Comparison of ENCODE assay signal across 12 mouse cellular contexts in the genomic region with DNA sequence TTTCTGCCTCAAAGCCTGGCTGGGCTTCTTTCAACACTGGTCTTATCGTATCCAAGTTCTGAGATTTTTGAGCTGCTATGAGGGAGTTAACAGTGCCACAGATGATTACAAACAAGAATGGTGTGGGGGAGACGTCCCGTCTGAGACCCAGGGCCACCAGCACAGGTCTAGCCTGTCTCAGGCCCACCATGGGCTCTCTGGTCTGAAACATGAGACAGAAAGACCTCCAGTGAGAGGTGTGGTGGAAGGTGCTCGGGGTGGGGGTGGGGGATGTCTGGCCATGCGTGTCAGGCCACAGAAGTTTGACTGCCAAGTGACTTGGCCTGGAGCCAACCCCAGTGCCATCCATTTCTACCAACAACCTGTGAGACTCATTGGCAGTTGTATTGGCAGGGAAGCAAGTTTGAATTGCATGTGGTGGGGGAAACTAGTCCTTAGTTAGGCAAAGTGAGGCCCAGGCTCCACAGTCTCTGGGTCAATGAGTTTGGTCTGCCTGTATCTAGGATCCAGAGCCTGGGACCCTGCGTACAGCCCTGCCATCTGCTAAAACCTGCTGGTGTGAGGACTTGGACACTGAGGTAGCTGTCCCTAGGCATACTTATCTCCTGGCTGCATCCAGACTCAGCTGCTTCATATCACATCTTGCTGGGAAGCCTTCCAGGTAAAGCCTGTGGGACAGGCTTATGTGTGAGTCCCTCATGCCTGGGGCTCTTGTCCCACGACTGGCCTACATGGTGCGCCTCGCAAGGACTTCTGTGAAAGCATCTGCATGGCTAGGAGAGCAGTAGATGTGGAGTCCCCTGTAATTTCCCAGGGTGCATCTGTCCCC. TPM values are rescaled to one million over a fixed set of nuclear protein-coding genes. Genes with fewer than 3 reads are reported as not detected.
A peak's percentile ranks its signal among the peaks of the same experiment; 100 is the strongest.
DNase-seq lines count a peak whose midpoint lies in the region; ATAC-seq and TF ChIP-seq lines count a peak whose summit lies in the region.
"Had no signal": no experiment of that assay in that cellular context is flagged by ENCODE, and none has a peak within 500 bp of the region (broad histone marks: within the 10 kb centered on the region; RNA-seq: fewer than 3 reads in every experiment).

No protein-coding gene starts in this region.

- no peak for TF ChIP-seq CTCF in liver, adult 2 months (IDR thresholded peaks at IDR 0.05; ENCODE audit: low read depth, low read length)
- no peak for TF ChIP-seq CTCF in kidney, postnatal 0 days (IDR thresholded peaks at IDR 0.05; ENCODE audit: low read depth)

- no peak overlapping the region for H3K4me3 ChIP-seq in liver, adult 2 months (ENCODE audit: insufficient read depth, low read depth, low read length)
- no peak overlapping the region for H3K4me3 ChIP-seq in liver, embryonic 12.5 days
- no peak overlapping the region for H3K4me3 ChIP-seq in kidney, postnatal 0 days (replicated peaks; ENCODE audit: low read depth, low read length)
- H3K4me3 ChIP-seq: hindbrain, embryonic 15.5 days; stomach, embryonic 15.5 days had no signal

- H3K9me3 ChIP-seq in liver, embryonic 12.5 days (replicated peaks), result no peaks in the 10 kb centered on the region
- H3K9me3 ChIP-seq in kidney, postnatal 0 days (replicated peaks; ENCODE audit: low read length), result no peaks in the 10 kb centered on the region
- H3K9me3 ChIP-seq: hindbrain, embryonic 15.5 days; stomach, embryonic 15.5 days had no signal

- H3K4me1 ChIP-seq in liver, adult 2 months (ENCODE audit: control insufficient read depth, insufficient read depth, low read length), result peaks cover 26% of the 10 kb centered on the region
- no peaks in the 10 kb centered on the region for H3K4me1 ChIP-seq in liver, embryonic 12.5 days
- peaks cover 15% of the 10 kb centered on the region; the same call in 1 of the 2 replicates for H3K4me1 ChIP-seq in kidney, postnatal 0 days (replicated peaks; ENCODE audit: insufficient read depth, low read length)

- TF ChIP-seq POLR2A in liver, adult 2 months (IDR thresholded peaks at IDR 0.05; ENCODE audit: extremely low read depth, insufficient read depth, low read length), result no peak

- H3K4me2 ChIP-seq in liver, embryonic 12.5 days, result no peak overlapping the region
- H3K4me2 ChIP-seq in kidney, postnatal 0 days (ENCODE audit: low read length), result no peak overlapping the region
- H3K4me2 ChIP-seq: hindbrain, embryonic 15.5 days; stomach, embryonic 15.5 days had no signal

- no peak overlapping the region for H3K9ac ChIP-seq in liver, adult 2 months (ENCODE audit: low read depth, low read length)
- no peak overlapping the region for H3K9ac ChIP-seq in liver, embryonic 12.5 days
- no peak overlapping the region for H3K9ac ChIP-seq in kidney, postnatal 0 days (ENCODE audit: low read depth, low read length)
- H3K9ac ChIP-seq: hindbrain, embryonic 15.5 days; stomach, embryonic 15.5 days had no signal

- H3K27ac ChIP-seq in liver, adult 2 months (replicated peaks; ENCODE audit: insufficient read depth, low read depth, low read length), result no peak overlapping the region
- H3K27ac ChIP-seq in liver, embryonic 12.5 days, result no peak overlapping the region
- peak overlapping the region; percentile 62 for H3K27ac ChIP-seq in kidney, postnatal 0 days
- H3K27ac ChIP-seq: hindbrain, embryonic 15.5 days; macrophage; stomach, embryonic 15.5 days had no signal

- WGBS in liver, adult 2 months, result 55% methylated on average over 9 of the region's 9 CpGs
- 73% methylated on average over 9 of the region's 9 CpGs for WGBS in liver, embryonic 12.5 days (ENCODE audit: insufficient replicate concordance)
- 43% methylated on average over 9 of the region's 9 CpGs for WGBS in kidney, postnatal 0 days

- H3K36me3 ChIP-seq in liver, adult 2 months (ENCODE audit: control insufficient read depth, insufficient read depth, low read length), result no peaks in the 10 kb centered on the region; the same call in 1 of the 2 replicates
- peaks cover 4% of the 10 kb centered on the region for H3K36me3 ChIP-seq in liver, embryonic 12.5 days
- no peaks in the 10 kb centered on the region for H3K36me3 ChIP-seq in kidney, postnatal 0 days (ENCODE audit: insufficient read depth, low read length)
- H3K36me3 ChIP-seq: stomach, embryonic 15.5 days had no signal

- no peaks in the 10 kb centered on the region for H3K27me3 ChIP-seq in liver, adult 2 months (ENCODE audit: control insufficient read depth, insufficient read depth, low read length)
- no peaks in the 10 kb centered on the region for H3K27me3 ChIP-seq in liver, embryonic 12.5 days (replicated peaks)
- no peaks in the 10 kb centered on the region for H3K27me3 ChIP-seq in kidney, postnatal 0 days (ENCODE audit: insufficient read depth, low read length)
- H3K27me3 ChIP-seq: hindbrain, embryonic 15.5 days; stomach, embryonic 15.5 days had no signal

- no peak for ATAC-seq in liver, embryonic 12.5 days
- peak; percentile 50; the same call in 1 of the 2 replicates for ATAC-seq in kidney, postnatal 0 days (replicated peaks; ENCODE audit: low FRiP score, low read depth)
- ATAC-seq in frontal cortex, adult (ENCODE audit: low TSS enrichment), result no peak

- no peaks in the 10 kb centered on the region for H3K79me2 ChIP-seq in liver, adult 2 months (ENCODE audit: control insufficient read depth, insufficient read depth, low read length)

- DNase-seq in cerebellum, adult 9-11 months, result peak; percentile 55
- DNase-seq in cerebellum, adult 8-10 months, result no peak
- peak; percentile 77 for DNase-seq in liver, adult 2 months (ENCODE audit: extremely low read depth, low read depth, low spot score)
- peak; percentile 54 to 61 for DNase-seq in cerebellum, postnatal 36 days
- no peak for DNase-seq in kidney, postnatal 0 days (ENCODE audit: low spot score)
- DNase-seq in left cerebral cortex, adult 8-10 months (ENCODE audit: low spot score in 2 of 2), result no peak
- DNase-seq: liver had no signal

RNA-seq across cellular contexts. Expression of a gene that starts 56.6 kb away (rescaled TPM):
- 67.4 and 78.9 TPM in 2 replicates for total RNA-seq in liver, adult 2 months (2014; rRNA removed)
- polyA plus RNA-seq in liver, adult 2 months (2012; rRNA removed), result 34.3 and 36.4 TPM in 2 replicates
- polyA plus RNA-seq in liver, embryonic 12.5 days (2016; fragmentation: Nextera tagmentation; extraction: Ambion mirVana), result 23.6 and 25.8 TPM in 2 replicates
- polyA plus RNA-seq in kidney, postnatal 0 days (2015; fragmentation: Nextera tagmentation; extraction: Ambion mirVana), result 51.3 and 51.6 TPM in 2 replicates
- 100 to 1,000 TPM; 105 to 111 (median 109) TPM for total RNA-seq in left cerebral cortex, adult 8-10 months (2022)

Comparison
In these comparisons a context has a peak if more than half of its experiments do, and no peak if none do; other contexts are left out.
1. DNase-seq: peak in cerebellum, adult 9-11 months (single experiment), liver, adult 2 months (single experiment) and cerebellum, postnatal 36 days (2 of 2); none in cerebellum, adult 8-10 months (single experiment), kidney, postnatal 0 days (single experiment) and left cerebral cortex, adult 8-10 months (0 of 2).